Mouse (Mus musculus): Measurements from ENCODE around the gene Tenm3.

GRCm38 (mm10) chr8:48437523-48438207 is 406.1 kb downstream of the Tenm3 start:
- TF ChIP-seq CTCF (IDR thresholded peaks at IDR 0.05; ENCODE audit: extremely low read depth, insufficient read depth, low read length) (no peak), POLR2A (IDR thresholded peaks at IDR 0.05; ENCODE audit: extremely low read depth, insufficient read depth, low read length) (no peak)
